Mouse (Mus musculus): ENCODE measurements around the gene Wee1.
"Not testable (repeated sequence)": the region's sequence is repeated elsewhere in the genome, so short reads cannot be mapped to it uniquely, and the experiment has no call there.

Gene Wee1

DNA sequence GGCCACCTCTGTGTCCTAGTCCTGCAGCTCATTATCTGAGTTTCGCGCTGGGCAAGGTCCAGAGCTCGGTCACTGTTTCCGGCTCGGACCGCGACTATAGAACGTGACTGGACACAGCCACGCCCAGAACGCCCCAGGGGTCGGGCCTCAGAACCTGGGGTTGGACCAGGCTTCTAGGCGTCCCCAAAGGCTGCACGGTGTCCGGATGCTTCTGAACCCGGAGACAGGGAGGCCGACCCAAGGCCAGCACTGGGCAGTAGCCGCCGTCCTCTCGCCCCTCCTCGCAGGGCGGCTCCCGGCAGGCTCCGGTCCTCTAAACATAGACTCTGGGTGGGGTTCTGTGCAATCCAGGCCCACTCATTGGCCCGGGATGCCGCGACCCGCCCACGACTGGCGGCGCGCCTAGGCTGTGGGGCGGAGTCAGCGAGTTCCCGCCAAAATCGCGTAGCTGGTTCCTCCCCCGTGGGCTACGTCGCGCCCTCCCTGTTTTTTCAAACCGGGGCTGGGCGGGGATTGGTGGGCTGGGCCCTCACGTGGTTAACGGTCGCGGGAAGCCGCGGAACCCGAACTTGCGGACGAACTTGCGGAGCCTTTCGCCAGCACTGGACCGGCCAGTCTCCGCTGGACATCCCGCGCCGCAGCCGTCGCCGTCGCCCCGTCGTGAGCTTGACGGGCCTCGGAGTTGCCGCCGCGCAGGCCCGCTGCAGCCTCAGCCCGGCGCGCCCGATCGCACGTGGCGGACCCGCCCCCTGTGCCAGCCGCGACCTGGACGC is at the start of gene Wee1:
Wee1 (plus strand) TSS at position 531 of the 773 bp plus-strand sequence.
- DNase-seq (ENCODE audit: low spot score in 2 of 2), result peak; percentile 96 to 99

DNA sequence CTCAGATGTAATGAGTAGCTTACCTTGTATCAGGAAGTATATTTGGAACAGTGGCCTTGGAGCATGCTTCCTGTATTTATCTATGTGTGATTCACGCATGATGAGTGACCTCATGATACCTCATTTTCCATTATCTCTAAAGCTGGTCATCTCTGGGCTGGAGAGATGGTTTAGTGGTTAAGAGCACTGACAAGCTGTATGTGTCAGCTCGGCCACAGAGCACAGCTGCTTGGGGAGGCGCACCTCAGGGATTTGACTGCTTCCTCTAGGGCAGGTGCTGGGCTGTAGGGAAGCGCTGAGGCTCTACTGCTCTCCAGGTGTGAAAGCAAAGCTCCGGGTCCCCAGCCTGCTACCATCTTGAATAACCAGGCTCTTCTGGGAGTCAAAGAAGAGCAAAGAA is 43.7 kb upstream of the Wee1 start:
- no peak for DNase-seq (ENCODE audit: low spot score in 2 of 2)

DNA sequence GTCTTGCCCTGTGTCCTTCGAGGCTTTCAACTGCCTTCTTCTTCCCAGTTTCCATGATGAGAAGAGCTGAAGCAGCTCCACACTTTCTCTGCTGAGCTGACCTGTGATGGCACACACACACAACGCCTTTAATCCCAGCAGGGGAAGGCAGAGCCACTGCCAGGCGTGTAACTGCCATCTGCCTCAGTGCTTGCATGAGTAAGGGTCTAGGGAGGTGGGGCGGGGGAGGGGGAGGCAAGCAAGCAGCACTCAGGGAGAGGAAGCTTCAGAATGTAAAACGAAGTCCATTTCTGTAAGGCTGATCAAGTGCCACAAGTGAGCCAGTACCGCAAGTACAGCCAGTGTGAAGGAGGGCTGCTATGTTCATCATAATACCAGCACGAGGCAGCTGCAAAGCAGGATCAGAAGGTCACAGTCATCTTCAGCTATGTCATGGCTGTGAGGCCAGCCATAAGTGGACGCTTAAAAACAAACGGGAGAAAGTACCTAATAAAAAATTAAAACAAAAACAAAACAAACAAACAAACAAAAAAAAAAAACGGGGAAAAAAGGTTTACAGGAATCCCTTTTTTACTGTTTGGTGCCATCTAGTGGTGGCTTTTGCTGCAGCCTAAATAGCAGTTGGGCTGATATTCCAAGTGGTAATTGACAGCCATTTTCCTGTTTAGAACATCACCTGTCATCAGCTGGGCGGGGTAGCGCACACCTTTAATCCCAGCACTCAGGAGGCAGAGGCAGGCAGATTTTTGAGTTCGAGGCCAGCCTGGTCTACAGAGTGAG is 38.3 kb upstream of the Wee1 start:
- peak; percentile 9 to 38 for DNase-seq (ENCODE audit: low spot score in 2 of 2)

DNA sequence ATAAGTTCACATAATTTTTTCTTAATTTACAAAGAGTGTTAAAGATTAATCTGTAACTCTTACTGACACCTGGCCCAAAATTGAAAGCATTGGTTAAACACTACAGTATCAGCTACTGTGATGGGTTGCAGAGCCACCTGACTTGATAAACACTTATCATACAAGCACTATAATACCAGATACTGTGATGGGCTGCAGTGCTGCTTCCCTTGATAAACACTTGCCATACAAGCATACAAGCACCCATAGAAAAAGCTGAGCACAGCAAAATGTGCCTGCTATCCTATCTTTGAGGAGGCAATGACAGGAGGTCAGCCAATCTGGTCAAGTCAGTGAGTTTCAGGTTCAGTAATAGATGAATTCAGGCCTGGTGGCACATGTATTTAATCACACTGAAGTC is 36.6 kb upstream of the Wee1 start:
- no peak for DNase-seq (ENCODE audit: low spot score in 2 of 2)

DNA sequence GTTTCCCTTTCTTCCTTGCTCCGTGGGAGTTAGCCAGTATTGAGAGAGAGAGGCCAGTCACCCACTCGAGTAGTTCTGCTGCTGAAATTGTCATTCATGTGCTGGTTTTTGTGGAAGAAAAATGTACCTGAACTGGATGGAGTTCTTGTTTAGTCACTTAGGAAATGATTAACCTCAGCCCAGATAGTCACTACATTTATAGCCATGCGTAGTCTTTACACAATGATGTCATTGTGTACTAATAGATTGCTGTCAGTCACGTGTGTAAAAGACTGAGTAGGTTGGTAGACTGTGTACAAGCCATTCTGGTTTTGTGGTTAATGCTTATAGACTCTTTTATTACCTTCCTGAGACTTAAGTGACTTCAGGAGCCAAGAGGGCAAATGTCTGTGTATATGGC is 33.9 kb upstream of the Wee1 start:
- DNase-seq (ENCODE audit: low spot score in 2 of 2), result no peak

DNA sequence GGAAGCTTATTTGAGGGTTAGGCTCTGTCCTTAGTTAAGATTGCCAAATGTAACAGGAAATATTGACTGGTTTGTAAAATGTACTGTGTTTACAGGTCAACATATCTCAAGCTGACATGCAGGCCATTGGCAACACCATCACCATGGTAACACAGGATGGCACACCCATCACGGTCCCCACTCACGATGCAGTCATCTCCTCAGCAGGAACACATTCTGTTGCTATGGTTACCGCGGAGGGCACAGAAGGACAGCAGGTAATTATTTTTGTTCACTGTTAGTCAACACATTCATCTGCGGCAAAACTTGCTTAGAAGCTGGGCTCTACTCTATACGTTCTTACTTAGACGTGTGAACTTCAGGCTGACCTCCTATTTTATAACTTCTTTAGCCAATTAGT is 30.2 kb upstream of the Wee1 start:
- DNase-seq (ENCODE audit: low spot score in 2 of 2), result peak; percentile 26 to 47

DNA sequence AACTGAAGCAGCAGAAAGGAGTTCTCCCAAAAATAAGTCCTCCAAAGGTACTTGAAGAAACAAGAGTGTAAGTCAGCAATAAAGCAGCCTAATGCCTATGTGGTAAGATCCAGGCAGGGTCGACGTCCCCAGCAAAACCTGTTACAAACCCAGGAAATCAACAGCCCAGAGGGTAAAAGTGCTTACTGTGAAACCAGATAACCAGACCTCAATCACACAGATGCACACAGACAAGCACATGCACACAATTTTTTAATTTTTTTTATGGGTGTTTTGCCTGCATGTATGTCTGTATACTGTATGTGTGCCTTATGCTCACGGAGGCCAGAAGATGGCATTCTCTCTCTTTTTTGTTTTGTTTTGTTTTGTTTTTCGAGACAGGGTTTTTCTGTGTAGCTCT is 25.5 kb upstream of the Wee1 start:
- DNase-seq (ENCODE audit: low spot score in 2 of 2), result no peak

DNA sequence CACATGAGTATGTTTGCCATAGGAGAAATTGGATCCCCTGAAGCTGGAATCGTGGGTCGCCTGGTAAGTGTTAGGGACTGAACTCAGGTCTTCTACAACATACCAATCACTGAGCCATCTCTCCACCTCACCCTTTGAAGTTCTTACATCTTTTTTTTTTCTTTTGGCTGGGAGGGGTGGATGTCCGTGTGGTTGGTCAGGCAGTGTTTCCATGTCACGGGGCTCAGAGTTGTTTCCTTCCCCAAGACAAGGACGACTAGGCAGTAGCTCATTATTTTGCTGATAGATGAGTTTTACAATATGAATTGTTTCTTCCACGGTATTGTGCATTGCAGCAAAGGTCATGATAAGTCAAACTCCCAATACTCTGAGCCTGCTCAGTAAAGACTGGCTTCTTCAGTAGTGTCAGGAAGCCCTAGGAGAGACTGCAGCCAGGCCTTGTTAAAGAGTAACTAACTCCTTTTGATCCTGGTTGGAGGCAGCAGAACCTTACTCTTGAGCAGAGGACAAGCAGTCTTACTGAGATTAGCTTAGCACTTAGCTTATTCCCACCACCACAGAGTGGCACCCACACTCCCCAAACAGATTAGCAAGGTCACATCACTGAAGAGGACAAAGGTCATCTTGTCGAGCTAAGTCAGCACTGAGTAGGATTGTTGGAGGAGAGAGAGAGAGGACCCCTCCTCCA is 24.6 kb upstream of the Wee1 start:
- DNase-seq (ENCODE audit: low spot score in 2 of 2), result no peak

DNA sequence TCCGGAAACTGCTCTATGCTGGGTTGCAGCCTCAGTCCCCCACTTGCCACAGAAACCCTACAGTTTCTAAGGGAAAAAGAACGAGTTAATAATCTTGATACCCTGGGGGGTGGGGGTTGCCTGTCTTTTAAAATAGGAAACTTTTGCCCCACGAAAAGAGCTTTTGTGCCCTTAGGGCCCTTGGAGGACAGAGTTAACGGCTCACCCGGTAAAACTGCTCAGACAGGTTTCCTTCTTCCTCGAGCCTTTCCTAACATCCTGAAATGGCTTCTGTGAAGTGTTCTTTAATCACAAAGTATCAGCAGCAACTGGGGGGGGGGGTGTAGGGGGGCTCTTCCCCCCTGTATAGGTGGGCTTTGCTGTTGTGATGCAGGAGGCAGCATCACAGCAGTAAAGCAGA is 21.0 kb upstream of the Wee1 start:
- DNase-seq (ENCODE audit: low spot score in 2 of 2), result no peak

DNA sequence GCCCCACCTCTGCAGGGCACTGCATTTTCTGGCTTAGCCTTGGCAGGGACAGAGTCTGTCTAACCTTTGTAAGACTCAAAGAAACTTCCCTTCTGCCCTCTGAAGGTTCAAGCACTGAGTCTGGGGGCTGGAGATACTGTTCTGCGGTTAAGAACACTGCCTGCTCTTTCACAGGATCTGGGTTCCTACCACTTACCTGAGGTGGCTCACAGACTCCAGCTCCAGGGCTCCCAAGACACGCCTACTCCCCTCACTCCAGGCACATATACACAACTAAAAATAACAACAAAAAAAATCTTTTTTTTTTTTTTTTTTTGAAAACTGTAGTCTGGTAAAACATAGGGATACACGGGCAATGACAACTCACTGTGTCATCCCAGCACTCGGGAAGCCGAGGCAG is 20.6 kb upstream of the Wee1 start:
- DNase-seq (ENCODE audit: low spot score in 2 of 2), result no peak

- no peak for DNase-seq (ENCODE audit: low spot score in 2 of 2)
Observed at GRCm38 (mm10) chr7:110105041-110105440, 16.8 kb upstream of the Wee1 start.

- DNase-seq (ENCODE audit: low spot score in 2 of 2), result no peak
Observed at GRCm38 (mm10) chr7:110106633-110107032, 15.2 kb upstream of the Wee1 start.

GRCm38 (mm10) chr7:110108524-110108923 is 13.3 kb upstream of the Wee1 start:
- not testable (repeated sequence) for DNase-seq (ENCODE audit: low spot score in 2 of 2)

DNA sequence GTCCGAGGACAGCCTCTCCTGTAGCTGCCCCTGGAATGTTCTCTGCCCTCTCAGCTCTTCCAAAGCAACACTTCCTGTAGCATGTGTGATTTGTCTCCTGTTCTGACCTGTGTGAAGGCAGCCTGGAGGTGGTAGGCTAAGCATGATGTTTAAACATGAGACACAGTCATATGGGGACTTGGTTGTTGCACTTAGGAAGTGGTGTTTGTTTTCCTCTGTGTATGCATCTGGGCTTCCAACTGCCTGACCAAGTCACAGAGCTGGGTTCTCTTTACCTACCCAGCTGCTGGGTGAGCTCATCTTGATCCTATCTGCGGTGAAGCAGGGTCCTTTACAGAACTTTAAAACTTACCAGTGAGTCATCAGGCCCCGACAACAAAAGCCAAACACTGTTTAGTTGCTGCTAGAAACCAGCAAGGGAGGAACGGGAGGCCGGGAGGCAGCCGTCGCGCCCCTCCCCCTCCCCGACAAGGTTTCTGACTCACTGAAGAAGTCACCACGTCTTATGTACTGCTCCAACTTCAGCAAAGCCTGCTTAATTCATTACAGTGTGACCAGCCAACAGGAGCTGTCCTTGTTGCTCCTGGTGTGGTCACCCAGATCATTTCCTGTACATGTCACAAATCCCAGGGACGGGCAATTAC is 12.8 kb upstream of the Wee1 start:
- peak; percentile 18 to 24 for DNase-seq (ENCODE audit: low spot score in 2 of 2)

DNA sequence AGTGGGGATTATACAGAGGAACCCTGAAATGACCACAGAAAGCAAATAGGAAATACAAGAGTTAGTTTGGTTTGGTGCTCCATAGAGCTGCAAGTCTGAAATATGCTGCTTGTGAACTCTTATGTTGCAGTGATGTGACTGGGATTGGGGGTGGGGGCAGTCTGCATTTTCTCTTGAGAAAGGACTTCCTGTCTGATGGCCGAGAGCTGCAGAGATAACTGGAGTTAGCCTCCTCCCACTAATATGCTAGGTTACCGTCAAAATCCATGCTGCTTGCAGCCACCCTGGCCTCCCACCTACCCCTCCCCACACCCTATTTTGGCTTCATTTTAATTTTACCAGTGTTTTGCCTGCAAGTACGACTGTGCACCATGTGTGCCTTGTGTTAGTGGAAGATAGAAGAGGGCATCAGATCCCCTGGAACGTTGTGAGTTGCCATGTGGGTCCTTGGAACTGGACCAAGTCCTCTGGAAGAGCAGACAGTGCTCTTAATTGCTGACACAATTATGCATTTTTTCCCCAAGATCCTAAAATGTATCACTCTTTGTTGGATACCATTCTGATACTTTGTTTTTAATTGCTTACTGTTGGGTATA is 11.7 kb upstream of the Wee1 start:
- DNase-seq (ENCODE audit: low spot score in 2 of 2), result no peak

DNA sequence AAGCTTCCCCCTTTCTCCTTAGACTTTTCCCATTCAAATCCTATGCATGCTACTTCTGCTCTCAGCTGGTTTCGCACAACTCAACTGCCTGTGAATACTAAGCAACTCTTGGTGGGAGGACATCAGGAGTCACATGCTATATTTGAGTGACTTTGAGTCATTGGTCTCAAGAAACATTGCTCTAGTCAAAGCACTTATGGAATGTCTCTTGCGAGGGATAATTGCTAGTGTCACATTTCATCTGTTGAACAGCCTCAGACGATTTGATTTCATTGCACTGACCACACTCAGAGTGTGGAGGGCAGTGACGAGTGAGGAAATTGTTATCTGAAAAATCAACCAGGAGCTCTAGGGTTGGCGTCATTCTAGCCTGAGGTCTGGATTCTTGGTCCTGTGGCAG is 7.1 kb upstream of the Wee1 start:
- DNase-seq (ENCODE audit: low spot score in 2 of 2), result no peak

DNA sequence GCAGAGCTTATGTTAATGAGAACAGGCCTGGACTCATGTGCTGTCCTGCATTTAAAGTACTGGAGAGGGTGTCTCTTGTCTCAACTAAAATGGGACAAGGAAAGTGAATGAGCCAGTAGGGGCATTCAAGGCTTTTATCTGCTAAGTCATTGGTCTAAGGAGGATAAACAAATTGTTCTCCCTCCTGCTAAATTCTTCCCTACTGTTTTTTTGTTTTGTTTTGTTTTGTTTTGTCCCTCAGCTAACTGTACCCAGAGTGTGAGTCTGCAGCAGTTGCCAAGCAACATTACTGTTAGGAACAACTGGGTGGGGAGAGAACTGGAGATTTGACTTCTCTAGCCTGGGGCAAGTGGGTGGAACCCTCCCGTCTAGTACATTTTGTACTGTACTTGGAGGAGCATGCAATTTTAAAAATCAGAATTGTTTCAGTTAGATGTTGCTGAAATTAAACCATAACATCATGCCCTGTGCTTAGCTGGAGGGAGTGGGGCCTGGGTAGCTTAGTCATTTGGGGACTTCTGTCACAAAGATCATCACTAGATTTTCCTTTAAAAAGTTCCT is 5.0 kb upstream of the Wee1 start:
- peak in 1 of 2 experiments; percentile 18 for DNase-seq (ENCODE audit: low spot score in 2 of 2)

GRCm38 (mm10) chr7:110118448-110118847 is 3.4 kb upstream of the Wee1 start:
- no peak for DNase-seq (ENCODE audit: low spot score in 2 of 2)

GRCm38 (mm10) chr7:110120157-110120784 is 1.6 kb upstream of the Wee1 start:
- DNase-seq (ENCODE audit: low spot score in 2 of 2), result no peak

GRCm38 (mm10) chr7:110121162-110121515 is 707 bp upstream of the Wee1 start:
- no peak for DNase-seq (ENCODE audit: low spot score in 2 of 2)

DNA sequence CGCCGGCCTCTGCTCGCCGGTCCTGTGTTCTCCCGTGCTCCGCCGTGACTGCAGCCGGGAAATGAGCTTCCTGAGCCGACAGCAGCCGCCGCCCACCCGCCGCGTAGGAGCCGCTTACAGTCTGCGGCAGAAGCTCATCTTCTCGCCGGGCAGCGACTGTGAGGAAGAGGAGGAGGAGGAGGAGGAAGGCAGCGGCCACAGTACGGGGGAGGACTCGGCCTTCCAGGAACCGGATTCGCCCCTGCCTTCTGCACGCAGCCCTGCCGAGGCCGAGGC is 381 bp downstream of the Wee1 start:
- peak in 1 of 2 experiments; percentile 66 for DNase-seq (ENCODE audit: low spot score in 2 of 2)
